In genomic region chr2:24975704-24976297, GRCm38 (mm10) we compare ENCODE assay signal across 8 mouse cellular contexts. TPM values are rescaled to one million over a fixed set of nuclear protein-coding genes. Genes with fewer than 3 reads are reported as not detected.
DNase-seq lines count a peak whose midpoint lies in the region; ATAC-seq and TF ChIP-seq lines count a peak whose summit lies in the region.

Pnpla7 (plus strand) TSS chr2:24976033.

- H3K27me3 ChIP-seq in MEL (ENCODE audit: control insufficient read depth in 1 of 2, insufficient read depth in 2 of 2, low read length in 2 of 2) = no peaks in the 10 kb centered on the region
- H3K27me3 ChIP-seq in forebrain, postnatal 0 days (ENCODE audit: insufficient read depth, low read length) = no peaks in the 10 kb centered on the region
- H3K27me3 ChIP-seq in neural tube, embryonic 15.5 days (replicated peaks) = no peaks in the 10 kb centered on the region

- TF ChIP-seq CTCF in MEL (IDR thresholded peaks at IDR 0.05 in 2 of 3, conservative IDR thresholded peaks at IDR 0.05 in 1 of 3; ENCODE audit: control insufficient read depth in 1 of 3, insufficient read depth in 1 of 3, low read depth in 2 of 3, low read length in 3 of 3, poor library complexity in 1 of 3, severe bottlenecking in 1 of 3) = no peak
- no peak for TF ChIP-seq CTCF in forebrain, postnatal 0 days (IDR thresholded peaks at IDR 0.05; ENCODE audit: low read depth)
- TF ChIP-seq CTCF in layer of hippocampus, adult 2 months (conservative IDR thresholded peaks at IDR 0.05) = no peak
- no peak for TF ChIP-seq CTCF in lung, adult 2 months (IDR thresholded peaks at IDR 0.05; ENCODE audit: insufficient read depth, low read length)

- WGBS in forebrain, postnatal 0 days = under 1% methylated on average over 16 of the region's 16 CpGs
- under 1% methylated on average over 16 of the region's 16 CpGs for WGBS in lung, adult 2 months
- WGBS in neural tube, embryonic 15.5 days = 2% methylated on average over 16 of the region's 16 CpGs

- DNase-seq in MEL (ENCODE audit: low read depth, low spot score) = peak; percentile 96
- DNase-seq in cerebellum, adult 18-20 months = peak; percentile 49 to 62
- peak; percentile 50 for DNase-seq in forebrain, postnatal 0 days
- DNase-seq in heart, postnatal 36 days = peak; percentile 70 to 75
- DNase-seq in layer of hippocampus, adult 2 months (ENCODE audit: low spot score in 2 of 2) = peak; percentile 61 to 84
- DNase-seq in lung, adult 2 months = peak; percentile 70
- DNase-seq in testis, postnatal 14 days (ENCODE audit: low spot score) = peak; percentile 79

- peak within 1 kb of the TSS; percentile 73 for H3K9ac ChIP-seq in MEL (ENCODE audit: control insufficient read depth, low read depth, low read length, poor library complexity, severe bottlenecking)
- peak within 1 kb of the TSS; percentile 84 for H3K9ac ChIP-seq in forebrain, postnatal 0 days
- H3K9ac ChIP-seq in neural tube, embryonic 15.5 days (replicated peaks) = peak within 1 kb of the TSS; percentile 85

- H3K4me2 ChIP-seq in forebrain, postnatal 0 days (ENCODE audit: low read depth) = peak within 1 kb of the TSS; percentile 95
- H3K4me2 ChIP-seq in neural tube, embryonic 15.5 days = peak within 1 kb of the TSS; percentile 98

- H3K4me1 ChIP-seq in MEL (ENCODE audit: control insufficient read depth in 1 of 2, insufficient read depth in 2 of 2, low read length in 2 of 2) = peaks cover 0 to 25% of the 10 kb centered on the region in 2 experiments; a peak in 3 of 4 replicates
- peaks cover 9% of the 10 kb centered on the region; the same call in 1 of the 2 replicates for H3K4me1 ChIP-seq in forebrain, postnatal 0 days (ENCODE audit: insufficient read depth)
- H3K4me1 ChIP-seq in lung, adult 2 months (ENCODE audit: control insufficient read depth, insufficient read depth, low read length) = 0 out of 2 replicates have a peak, but pooled peaks cover 3% of the 10 kb centered on the region
- H3K4me1 ChIP-seq in neural tube, embryonic 15.5 days = peaks cover 25% of the 10 kb centered on the region

- H3K27ac ChIP-seq in MEL (ENCODE audit: control insufficient read depth, low read depth, low read length) = peak within 1 kb of the TSS; percentile 88
- H3K27ac ChIP-seq in forebrain, postnatal 0 days (ENCODE audit: low read depth, low read length) = peak within 1 kb of the TSS; percentile 85
- H3K27ac ChIP-seq in layer of hippocampus, adult 2 months = peak within 1 kb of the TSS; percentile 97
- H3K27ac ChIP-seq in neural tube, embryonic 15.5 days (replicated peaks) = peak within 1 kb of the TSS; percentile 92

- intact Hi-C loops in heart, postnatal 36 days (cut with DNase I) = no loop called here

- peak; percentile 1 for ATAC-seq in forebrain, postnatal 0 days
- peak; percentile 26 for ATAC-seq in neural tube, embryonic 15.5 days (ENCODE audit: low FRiP score)

- no peak for TF ChIP-seq RAD21 in MEL (IDR thresholded peaks at IDR 0.05; ENCODE audit: low read depth, low read length)

- TF ChIP-seq POLR2A in MEL (IDR thresholded peaks at IDR 0.05; ENCODE audit: control insufficient read depth in 1 of 2, insufficient read depth in 1 of 2, low read depth in 1 of 2, low read length in 2 of 2, poor library complexity in 1 of 2) = peak in 1 of 2 experiments; percentile 50; a peak in 2 of 4 replicates
- TF ChIP-seq POLR2A in lung, adult 2 months (IDR thresholded peaks at IDR 0.05; ENCODE audit: borderline replicate concordance, extremely low read depth, low read depth, low read length) = peak; percentile 58; the same call in 1 of the 2 replicates

- H3K79me2 ChIP-seq in MEL (ENCODE audit: control insufficient read depth, insufficient read depth, low read length, poor library complexity) = peaks cover 16% of the 10 kb centered on the region

- peak in 1 of 2 experiments; percentile 53; a peak in 2 of 4 replicates for TF ChIP-seq EP300 in MEL (IDR thresholded peaks at IDR 0.05; ENCODE audit: low read depth in 1 of 2, low read length in 2 of 2)

- H3K9me3 ChIP-seq in MEL (replicated peaks; ENCODE audit: insufficient read depth, low read length) = no peaks in the 10 kb centered on the region
- no peaks in the 10 kb centered on the region for H3K9me3 ChIP-seq in forebrain, postnatal 0 days (ENCODE audit: low read length)
- H3K9me3 ChIP-seq in neural tube, embryonic 15.5 days (replicated peaks) = no peaks in the 10 kb centered on the region

- peak within 1 kb of the TSS; percentile 71 to 93 for H3K4me3 ChIP-seq in MEL (ENCODE audit: control insufficient read depth in 1 of 2, insufficient read depth in 1 of 2, low read depth in 2 of 2, low read length in 2 of 2)
- peak within 1 kb of the TSS; percentile 81 for H3K4me3 ChIP-seq in forebrain, postnatal 0 days (ENCODE audit: low read depth, low read length)
- H3K4me3 ChIP-seq in layer of hippocampus, adult 2 months = peak within 1 kb of the TSS; percentile 91
- peak within 1 kb of the TSS; percentile 82 for H3K4me3 ChIP-seq in lung, adult 2 months (replicated peaks; ENCODE audit: extremely low read depth, low read depth, low read length)
- peak within 1 kb of the TSS; percentile 85 for H3K4me3 ChIP-seq in neural tube, embryonic 15.5 days (replicated peaks)

- peaks cover 4 to 26% of the 10 kb centered on the region in 2 experiments; a peak in 3 of 4 replicates for H3K36me3 ChIP-seq in MEL (ENCODE audit: control insufficient read depth in 1 of 2, insufficient read depth in 2 of 2, low read length in 2 of 2)
- peaks cover 18% of the 10 kb centered on the region for H3K36me3 ChIP-seq in forebrain, postnatal 0 days (ENCODE audit: insufficient read depth)
- H3K36me3 ChIP-seq in neural tube, embryonic 15.5 days = peaks cover 23% of the 10 kb centered on the region

TF ChIP-seq in MEL, 35 proteins besides CTCF, POLR2A, EP300 and RAD21 (continues in another document):
- TF ChIP-seq ZC3H11A (IDR thresholded peaks at IDR 0.05; ENCODE audit: low read depth, low read length) = no peak
- peak; percentile 96 for TF ChIP-seq MAX (IDR thresholded peaks at IDR 0.05; ENCODE audit: low read length)
- no peak for TF ChIP-seq JUND (IDR thresholded peaks at IDR 0.05; ENCODE audit: low read depth, low read length)
- peak; percentile 54 for TF ChIP-seq KAT2A (conservative IDR thresholded peaks at IDR 0.05; ENCODE audit: low read depth, low read length)
- peak; percentile 82 for TF ChIP-seq BHLHE40 (IDR thresholded peaks at IDR 0.05; ENCODE audit: borderline replicate concordance, low read depth, low read length)
- TF ChIP-seq GABPA (IDR thresholded peaks at IDR 0.05; ENCODE audit: low read depth, low read length) = no peak
- peak; percentile 72 for TF ChIP-seq ZMIZ1 (IDR thresholded peaks at IDR 0.05; ENCODE audit: low read depth, low read length)
- TF ChIP-seq UBTF (IDR thresholded peaks at IDR 0.05; ENCODE audit: borderline replicate concordance, insufficient read depth, low read depth, low read length) = no peak
- TF ChIP-seq MEF2A (IDR thresholded peaks at IDR 0.05; ENCODE audit: extremely low read depth, insufficient replicate concordance, low read depth, low read length, poor library complexity, severe bottlenecking) = no peak
- TF ChIP-seq SIN3A (IDR thresholded peaks at IDR 0.05; ENCODE audit: low read length) = peak; percentile 99
- TF ChIP-seq ETS1 (IDR thresholded peaks at IDR 0.05; ENCODE audit: low read depth, low read length) = peak; percentile 81
- TF ChIP-seq CHD1 (IDR thresholded peaks at IDR 0.05; ENCODE audit: low read depth, low read length) = 0 out of 2 replicates have a peak, but pooled peaks have one; percentile 37
- TF ChIP-seq USF2 (IDR thresholded peaks at IDR 0.05; ENCODE audit: borderline replicate concordance in 1 of 2, insufficient read depth in 1 of 2, low read depth in 1 of 2, low read length in 2 of 2) = peak; percentile 21 to 74; a peak in 2 of 4 replicates
- TF ChIP-seq RCOR1 (IDR thresholded peaks at IDR 0.05; ENCODE audit: low read depth, low read length) = 0 out of 2 replicates have a peak, but pooled peaks have one; percentile 50
- TF ChIP-seq GATA1 (IDR thresholded peaks at IDR 0.05; ENCODE audit: low read depth, low read length) = no peak
- TF ChIP-seq MXI1 (IDR thresholded peaks at IDR 0.05; ENCODE audit: low read depth, low read length) = peak; percentile 99
- TF ChIP-seq POLR2AphosphoS2 (IDR thresholded peaks at IDR 0.05; ENCODE audit: low read length) = no peak
- peak; percentile 50 for TF ChIP-seq ELF1 (IDR thresholded peaks at IDR 0.05; ENCODE audit: low read depth, low read length)
- peak; percentile 67; the same call in 1 of the 2 replicates for TF ChIP-seq E2F4 (IDR thresholded peaks at IDR 0.05; ENCODE audit: borderline replicate concordance, low read depth, low read length)
- no peak; the same call in 1 of the 2 replicates for TF ChIP-seq NELFE (IDR thresholded peaks at IDR 0.05; ENCODE audit: low read depth, low read length)
- no peak for TF ChIP-seq TBP (IDR thresholded peaks at IDR 0.05; ENCODE audit: low read depth, low read length)
- no peak for TF ChIP-seq SMC3 (IDR thresholded peaks at IDR 0.05; ENCODE audit: low read depth, low read length)
- peak; percentile 72 for TF ChIP-seq HCFC1 (IDR thresholded peaks at IDR 0.05; ENCODE audit: low read depth, low read length)
- TF ChIP-seq ZNF384 (IDR thresholded peaks at IDR 0.05; ENCODE audit: low read depth, low read length) = no peak
- peak; percentile 96 for TF ChIP-seq USF1 (IDR thresholded peaks at IDR 0.05; ENCODE audit: low read depth, low read length)
- no peak for TF ChIP-seq ZKSCAN1 (IDR thresholded peaks at IDR 0.05; ENCODE audit: low read depth, low read length)
- no peak for TF ChIP-seq NRF1 (IDR thresholded peaks at IDR 0.05; ENCODE audit: insufficient read depth, low read depth, low read length, poor library complexity, severe bottlenecking)
- no peak; the same call in 1 of the 2 replicates for TF ChIP-seq MAFK (IDR thresholded peaks at IDR 0.05; ENCODE audit: borderline replicate concordance, low read depth, low read length)
- peak; percentile 83 for TF ChIP-seq MAZ (IDR thresholded peaks at IDR 0.05; ENCODE audit: low read depth, low read length)
- peak; percentile 96 for TF ChIP-seq MYC (IDR thresholded peaks at IDR 0.05; ENCODE audit: low read depth, low read length)
- no peak for TF ChIP-seq TAL1 (IDR thresholded peaks at IDR 0.05; ENCODE audit: low read length)

RNA-seq across cellular contexts. Expression of gene Pnpla7, which starts in this region (rescaled TPM):
- 7.1 and 8.8 TPM in 2 replicates for total RNA-seq in MEL (2012; rRNA removed)
- polyA plus RNA-seq in MEL (2012; ENCODE audit: insufficient read depth in 1 of 2, insufficient read length in 2 of 2, low read depth in 1 of 2, low replicate concordance in 2 of 2, missing spikeins in 1 of 2) = 10 to 100 TPM in 1 of 2 experiments, not detected in 1; 11.3 TPM
- 5.0 TPM in 2 replicates for total RNA-seq in forebrain, postnatal 0 days (2014; rRNA removed)
- 2.7 and 3.1 TPM in 2 replicates for polyA plus RNA-seq in forebrain, postnatal 0 days (2015; fragmentation: Nextera tagmentation; extraction: Ambion mirVana)
- total RNA-seq in heart, postnatal 36 days (2021) = 10 to 100 TPM; 33.9 to 35.4 TPM
- 10 to 100 TPM; 30.7 to 31.4 TPM for total RNA-seq in layer of hippocampus, adult 2 months (2021)
- 17.6 and 26.9 TPM in 2 replicates for polyA plus RNA-seq in lung, adult 2 months (2012; rRNA removed)
- 2.8 and 5.0 TPM in 2 replicates for polyA plus RNA-seq in neural tube, embryonic 15.5 days (2015; fragmentation: Nextera tagmentation; extraction: Ambion mirVana)

Comparison
In these comparisons a context has a peak if more than half of its experiments do, and no peak if none do; other contexts are left out.
1. Peak in every context shown above with its lines: DNase-seq, ATAC-seq, H3K4me3 ChIP-seq and H3K27ac ChIP-seq.